Mouse (Mus musculus): Measurements from ENCODE around the gene Tap1. TPM values are rescaled to one million over a fixed set of nuclear protein-coding genes. Genes with fewer than 3 reads are reported as not detected.
A peak's percentile ranks its signal among the peaks of the same experiment; 100 is the strongest.
"Not testable (repeated sequence)": the region's sequence is repeated elsewhere in the genome, so short reads cannot be mapped to it uniquely, and the experiment has no call there.

Gene Tap1
- total RNA-seq, 2 experiments from 2014 or later: 43.7 to 58.0 TPM

GRCm38 (mm10) chr17:34201506-34202055 lies 14.2 kb downstream of the Tap1 start:
- no peak for ATAC-seq (replicated peaks; ENCODE audit: low FRiP score, low TSS enrichment, poor library complexity, severe bottlenecking)

- ATAC-seq (replicated peaks; ENCODE audit: low FRiP score, low TSS enrichment, poor library complexity, severe bottlenecking): no peak
These were observed 15.5 kb downstream of the Tap1 start for GRCm38 (mm10) chr17:34202760-34203442.

DNA sequence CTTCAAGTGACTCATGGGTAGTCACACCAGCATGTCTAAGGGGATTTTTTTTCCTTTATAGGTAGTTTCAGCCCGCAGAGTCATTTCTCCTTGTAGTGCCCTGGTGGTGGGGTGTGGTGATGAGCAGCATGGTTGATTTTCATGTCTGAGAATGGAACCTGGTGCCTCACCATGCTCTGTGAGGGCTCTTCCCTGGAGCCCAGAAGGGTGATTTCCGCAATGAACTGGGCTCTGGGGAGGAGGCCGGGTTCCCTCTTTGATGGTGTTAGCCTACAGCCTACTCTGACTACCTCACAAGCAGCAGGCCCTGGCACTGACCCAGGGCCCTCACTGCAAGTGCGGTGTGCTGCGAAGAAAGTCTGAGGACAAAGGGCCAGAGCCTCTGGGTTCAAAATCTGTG lies 16.1 kb downstream of the Tap1 start, which contains the start of gene Tap2:
Tap2 (plus strand) TSS at position 84 of the 400 bp plus-strand sequence.
- ATAC-seq (replicated peaks; ENCODE audit: low FRiP score, low TSS enrichment, poor library complexity, severe bottlenecking): no peak

DNA sequence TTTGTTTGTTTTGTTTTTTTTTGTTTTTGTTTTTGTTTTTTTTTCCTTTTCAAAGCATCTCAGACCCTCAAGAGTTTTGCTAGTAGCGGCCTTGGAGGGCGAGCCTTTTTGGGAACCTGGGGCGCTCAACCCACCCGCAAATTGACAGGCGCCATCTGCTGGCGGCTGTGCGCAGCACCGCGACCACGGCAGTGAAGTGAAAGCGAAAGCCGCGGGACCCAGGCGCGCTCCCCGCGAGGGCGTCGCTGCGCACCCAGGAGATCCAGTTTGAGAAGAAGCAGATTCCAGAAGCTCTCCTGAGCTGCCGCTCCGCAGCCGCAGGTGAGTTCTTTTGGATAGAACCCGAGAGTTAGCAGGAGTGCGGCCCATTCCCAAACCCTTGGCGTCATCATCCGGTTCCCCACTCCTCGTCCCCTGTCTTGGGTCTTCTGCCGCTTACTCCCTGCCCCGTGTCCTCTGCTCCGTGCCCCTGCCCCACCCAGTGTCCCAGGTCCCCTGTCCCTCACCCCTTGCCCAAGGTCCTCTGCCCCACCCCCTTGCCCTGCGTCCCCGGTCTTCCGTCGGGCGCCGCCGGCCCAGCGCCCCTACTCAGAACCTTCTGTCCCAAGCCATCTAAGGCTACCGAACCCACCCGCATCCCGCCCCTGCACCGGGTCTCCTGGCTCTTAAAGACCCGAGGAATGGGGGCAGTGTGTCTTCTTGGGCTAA lies 17.1 kb downstream of the Tap1 start:
- peak; percentile 42; the same call in 1 of the 2 replicates for ATAC-seq (replicated peaks; ENCODE audit: low FRiP score, low TSS enrichment, poor library complexity, severe bottlenecking)

GRCm38 (mm10) chr17:34205021-34205745 lies 17.8 kb downstream of the Tap1 start:
- peak; percentile 11; the same call in 1 of the 2 replicates for ATAC-seq (replicated peaks; ENCODE audit: low FRiP score, low TSS enrichment, poor library complexity, severe bottlenecking)

DNA sequence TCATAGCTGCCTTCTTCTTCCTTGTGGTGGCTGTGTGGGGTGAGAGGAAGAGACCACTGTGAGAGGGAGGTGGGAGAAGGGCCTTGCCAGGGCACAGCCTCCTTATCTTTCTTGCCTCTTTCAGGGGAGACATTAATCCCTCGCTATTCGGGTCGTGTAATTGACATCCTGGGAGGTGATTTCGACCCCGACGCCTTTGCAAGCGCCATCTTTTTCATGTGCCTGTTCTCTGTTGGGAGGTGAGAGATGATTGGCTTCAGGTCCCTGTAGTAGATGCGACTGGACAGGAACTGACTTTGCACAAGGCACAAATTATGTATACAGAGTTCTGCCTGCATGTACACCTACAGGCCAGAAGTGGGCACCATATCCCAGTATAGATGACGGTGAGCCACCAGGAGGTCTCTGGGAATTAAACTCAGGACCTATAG lies 18.4 kb downstream of the Tap1 start:
- peak; percentile 63 for ATAC-seq (replicated peaks; ENCODE audit: low FRiP score, low TSS enrichment, poor library complexity, severe bottlenecking)

- ATAC-seq (replicated peaks; ENCODE audit: low FRiP score, low TSS enrichment, poor library complexity, severe bottlenecking): no peak
These were observed 19.4 kb downstream of the Tap1 start for GRCm38 (mm10) chr17:34206731-34207130.

GRCm38 (mm10) chr17:34207456-34207855 lies 20.1 kb downstream of the Tap1 start:
- no peak for ATAC-seq (replicated peaks; ENCODE audit: low FRiP score, low TSS enrichment, poor library complexity, severe bottlenecking)

GRCm38 (mm10) chr17:34207866-34208265 lies 20.5 kb downstream of the Tap1 start:
- ATAC-seq (replicated peaks; ENCODE audit: low FRiP score, low TSS enrichment, poor library complexity, severe bottlenecking): no peak

DNA sequence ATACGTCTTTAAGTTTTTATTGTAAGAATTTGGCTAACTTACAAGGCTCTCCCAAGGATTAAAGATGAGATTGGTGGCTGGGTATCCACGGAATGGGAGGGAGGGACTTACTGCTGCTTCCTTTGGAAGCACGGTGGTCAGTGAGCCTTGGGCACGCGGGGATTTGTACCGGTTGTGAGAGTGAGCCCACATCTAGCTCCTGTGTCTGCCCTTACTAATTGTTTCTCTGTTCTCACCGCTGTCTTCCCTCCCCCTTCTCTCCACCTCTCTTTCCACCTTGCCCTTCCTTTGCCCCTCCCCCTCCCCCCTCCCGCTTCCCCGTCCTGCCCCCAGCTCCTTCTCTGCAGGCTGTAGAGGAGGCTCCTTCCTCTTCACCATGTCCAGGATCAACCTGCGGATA lies 21.1 kb downstream of the Tap1 start:
- no peak for ATAC-seq (replicated peaks; ENCODE audit: low FRiP score, low TSS enrichment, poor library complexity, severe bottlenecking)

- no peak for ATAC-seq (replicated peaks; ENCODE audit: low FRiP score, low TSS enrichment, poor library complexity, severe bottlenecking)
These were observed 22.3 kb downstream of the Tap1 start for GRCm38 (mm10) chr17:34209680-34210079.

DNA sequence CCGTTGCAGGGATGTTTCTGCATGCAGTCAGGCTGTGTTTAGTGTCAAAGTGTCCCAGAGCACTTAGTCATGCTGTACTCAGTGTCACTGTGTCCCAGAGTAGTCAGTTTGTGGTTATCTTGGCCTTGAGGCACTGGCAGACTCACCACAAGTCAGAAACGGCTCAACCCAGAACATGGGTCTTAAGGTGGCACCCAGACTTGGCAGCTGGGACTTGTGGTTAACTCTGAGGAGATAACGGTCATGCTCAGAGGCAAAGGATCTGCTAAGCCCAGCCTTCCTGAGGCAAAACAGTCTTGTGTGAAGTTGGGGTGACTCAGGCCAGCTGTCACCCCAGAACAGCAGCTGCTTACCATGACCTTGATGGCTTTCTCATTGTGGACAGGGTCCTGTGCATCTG lies 23.2 kb downstream of the Tap1 start:
- peak; percentile 89 for ATAC-seq (replicated peaks; ENCODE audit: low FRiP score, low TSS enrichment, poor library complexity, severe bottlenecking)

- ATAC-seq (replicated peaks; ENCODE audit: low FRiP score, low TSS enrichment, poor library complexity, severe bottlenecking): no peak
These were observed 24.5 kb downstream of the Tap1 start for GRCm38 (mm10) chr17:34211746-34212365.

DNA sequence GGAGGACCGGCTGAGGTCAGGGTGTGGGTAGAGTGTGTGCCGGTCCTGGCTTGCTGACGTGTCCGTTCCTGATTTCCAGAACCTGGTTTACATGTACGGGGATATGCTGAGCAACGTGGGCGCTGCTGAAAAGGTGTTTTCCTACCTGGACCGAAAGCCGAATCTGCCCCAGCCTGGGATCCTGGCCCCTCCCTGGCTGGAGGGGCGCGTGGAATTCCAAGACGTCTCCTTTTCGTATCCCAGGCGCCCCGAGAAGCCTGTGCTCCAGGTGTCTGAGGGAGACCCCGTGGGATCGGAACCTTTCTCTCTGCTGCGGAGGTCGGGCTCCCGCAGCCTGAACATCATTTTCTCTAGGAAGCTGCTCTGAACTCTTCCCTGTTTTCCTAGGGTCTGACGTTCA lies 26.6 kb downstream of the Tap1 start:
- no peak for ATAC-seq (replicated peaks; ENCODE audit: low FRiP score, low TSS enrichment, poor library complexity, severe bottlenecking)

GRCm38 (mm10) chr17:34215176-34215575 lies 27.8 kb downstream of the Tap1 start:
- ATAC-seq (replicated peaks; ENCODE audit: low FRiP score, low TSS enrichment, poor library complexity, severe bottlenecking): no peak

GRCm38 (mm10) chr17:34217216-34217928 lies 30.0 kb downstream of the Tap1 start:
- ATAC-seq (replicated peaks; ENCODE audit: low FRiP score, low TSS enrichment, poor library complexity, severe bottlenecking): peak; percentile 47; the same call in 1 of the 2 replicates

- no peak for ATAC-seq (replicated peaks; ENCODE audit: low FRiP score, low TSS enrichment, poor library complexity, severe bottlenecking)
These were observed 30.6 kb downstream of the Tap1 start for GRCm38 (mm10) chr17:34217986-34218385.

DNA sequence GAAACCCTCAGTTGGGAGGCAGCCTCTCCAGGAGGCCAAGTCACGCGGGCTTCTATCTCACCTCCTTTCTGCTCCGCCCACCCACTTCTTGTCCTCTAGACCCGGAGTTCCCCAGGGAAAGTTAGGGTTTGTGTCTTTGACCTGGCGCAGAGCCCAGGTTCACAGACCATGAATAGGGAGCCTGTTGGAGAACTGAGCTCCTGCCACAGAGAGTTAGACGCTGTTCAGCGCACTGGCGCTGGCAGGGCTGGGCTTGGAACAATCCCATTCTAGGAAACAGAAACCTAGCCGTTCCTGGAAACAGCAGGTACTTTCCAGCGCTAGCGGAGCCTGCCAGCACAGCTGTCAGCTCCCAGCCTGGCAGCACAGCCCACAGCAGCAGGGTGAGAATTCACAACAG lies 31.3 kb downstream of the Tap1 start:
- peak; percentile 14; the same call in 1 of the 2 replicates for ATAC-seq (replicated peaks; ENCODE audit: low FRiP score, low TSS enrichment, poor library complexity, severe bottlenecking)

DNA sequence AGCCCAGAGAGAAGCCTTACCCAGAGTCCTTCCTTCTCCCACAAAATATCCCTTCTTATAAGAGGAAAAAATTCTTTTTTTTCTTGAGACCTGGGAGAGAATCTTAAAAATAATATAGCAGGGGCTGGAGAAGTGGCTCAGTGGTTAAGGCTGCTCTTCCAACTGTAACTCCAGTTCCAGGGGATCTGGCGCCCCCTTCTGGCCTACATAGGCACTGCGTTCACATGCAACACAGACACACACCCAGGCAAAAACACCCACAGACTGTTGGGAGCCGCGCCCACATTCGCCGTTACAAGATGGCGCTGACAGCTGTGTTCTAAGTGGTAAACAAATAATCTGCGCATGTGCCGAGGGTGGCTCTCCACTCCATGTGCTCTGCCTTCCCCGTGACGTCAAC lies 31.7 kb downstream of the Tap1 start:
- not testable (repeated sequence) for ATAC-seq (replicated peaks; ENCODE audit: low FRiP score, low TSS enrichment, poor library complexity, severe bottlenecking)
